Mouse (Mus musculus): ENCODE results near the gene Tpra1. TPM values are rescaled to one million over a fixed set of nuclear protein-coding genes. Genes with fewer than 3 reads are reported as not detected.

The Tpra1 gene
- total RNA-seq (2021): 10 to 100 TPM; 38.4 to 46.0 TPM
- long read RNA-seq, transcript Tpra1-201 (12 exons, 1,820 nt): major isoform, 13 of 25 reads
- long read RNA-seq, partial matches to known transcripts: 2 of 25 reads
- long read RNA-seq, other reads (novel, unspliced or antisense): 10 of 25 reads

- peak; percentile 94 to 97 for DNase-seq (ENCODE audit: low spot score in 2 of 2)
These were observed at the start of gene Tpra1 for GRCm38 (mm10) chr6:88901947-88902820. Tpra1 (plus strand) TSS chr6:88902251.

- no peak for DNase-seq (ENCODE audit: low spot score in 2 of 2)
These were observed 47.5 kb upstream of the Tpra1 start for GRCm38 (mm10) chr6:88854509-88854908.

- peak in 1 of 2 experiments; percentile 82 for DNase-seq (ENCODE audit: low spot score in 2 of 2)
These were observed 46.4 kb upstream of the Tpra1 start for GRCm38 (mm10) chr6:88855636-88856035.

- peak in 1 of 2 experiments; percentile 51 for DNase-seq (ENCODE audit: low spot score in 2 of 2)
These were observed 44.8 kb upstream of the Tpra1 start for GRCm38 (mm10) chr6:88857249-88857648.

- no peak for DNase-seq (ENCODE audit: low spot score in 2 of 2)
These were observed 44.2 kb upstream of the Tpra1 start for GRCm38 (mm10) chr6:88857830-88858229.

- DNase-seq (ENCODE audit: low spot score in 2 of 2): no peak
These were observed 43.7 kb upstream of the Tpra1 start for GRCm38 (mm10) chr6:88858341-88858740.

- DNase-seq (ENCODE audit: low spot score in 2 of 2): peak in 1 of 2 experiments; percentile 63
These were observed 41.1 kb upstream of the Tpra1 start for GRCm38 (mm10) chr6:88860914-88861313.

- DNase-seq (ENCODE audit: low spot score in 2 of 2): no peak
These were observed 36.3 kb upstream of the Tpra1 start for GRCm38 (mm10) chr6:88865704-88866103.

GRCm38 (mm10) chr6:88869459-88869858, 32.6 kb upstream of the Tpra1 start:
- DNase-seq (ENCODE audit: low spot score in 2 of 2): peak; percentile 30 to 56

GRCm38 (mm10) chr6:88870594-88870993, 31.5 kb upstream of the Tpra1 start:
- DNase-seq (ENCODE audit: low spot score in 2 of 2): peak in 1 of 2 experiments; percentile 27

GRCm38 (mm10) chr6:88871546-88871945, 30.5 kb upstream of the Tpra1 start:
- peak; percentile 68 to 77 for DNase-seq (ENCODE audit: low spot score in 2 of 2)

- no peak for DNase-seq (ENCODE audit: low spot score in 2 of 2)
These were observed 29.2 kb upstream of the Tpra1 start for GRCm38 (mm10) chr6:88872811-88873210.

GRCm38 (mm10) chr6:88873965-88874867, 27.8 kb upstream of the Tpra1 start:
- DNase-seq (ENCODE audit: low spot score in 2 of 2): peak in 1 of 2 experiments; percentile 55

GRCm38 (mm10) chr6:88874868-88875508, 27.1 kb upstream of the Tpra1 start, which contains the start of gene Podxl2:
Podxl2 (minus strand) TSS chr6:88875044.
- peak; percentile 70 to 84 for DNase-seq (ENCODE audit: low spot score in 2 of 2)

GRCm38 (mm10) chr6:88879471-88879870, 22.6 kb upstream of the Tpra1 start:
- DNase-seq (ENCODE audit: low spot score in 2 of 2): no peak

- DNase-seq (ENCODE audit: low spot score in 2 of 2): no peak
These were observed 20.7 kb upstream of the Tpra1 start for GRCm38 (mm10) chr6:88881334-88881733.

- DNase-seq (ENCODE audit: low spot score in 2 of 2): no peak
These were observed 17.9 kb upstream of the Tpra1 start for GRCm38 (mm10) chr6:88884195-88884594.

- DNase-seq (ENCODE audit: low spot score in 2 of 2): no peak
These were observed 17.4 kb upstream of the Tpra1 start for GRCm38 (mm10) chr6:88884690-88885089.

GRCm38 (mm10) chr6:88885644-88886416, 16.2 kb upstream of the Tpra1 start:
- no peak for DNase-seq (ENCODE audit: low spot score in 2 of 2)

GRCm38 (mm10) chr6:88886417-88886967, 15.6 kb upstream of the Tpra1 start:
- DNase-seq (ENCODE audit: low spot score in 2 of 2): no peak
